Mouse (Mus musculus): ENCODE measurements around the gene Cd96. TPM values are rescaled to one million over a fixed set of nuclear protein-coding genes. Genes with fewer than 3 reads are reported as not detected.
A peak's percentile ranks its signal among the peaks of the same experiment; 100 is the strongest.

Cd96 gene
- total and polyA plus RNA-seq, 2 experiments from 2014 or later: 0.10 TPM; not detected in 1

GRCm38 (mm10) chr16:46020396-46020795, 99.7 kb downstream of the Cd96 start:
- Histone ChIP-seq H3K9me3 (ENCODE audit: low read length) (no peaks in the 10 kb centered on the region), H3K4me1 (ENCODE audit: insufficient read depth) (no peaks in the 10 kb centered on the region), H3K27ac (ENCODE audit: low read depth, low read length) (no peak overlapping the region), H3K9ac (no peak overlapping the region), H3K4me3 (ENCODE audit: low read depth, low read length) (no peak overlapping the region), H3K36me3 (ENCODE audit: insufficient read depth) (no peaks in the 10 kb centered on the region), H3K27me3 (ENCODE audit: insufficient read depth, low read length) (no peaks in the 10 kb centered on the region), H3K4me2 (ENCODE audit: low read depth) (no peak overlapping the region)
- TF ChIP-seq CTCF (IDR thresholded peaks at IDR 0.05; ENCODE audit: low read depth): no peak
- DNase-seq (no peak), ATAC-seq (no peak)
- WGBS: 89% methylated on average over 2 of the region's 2 CpGs

DNA sequence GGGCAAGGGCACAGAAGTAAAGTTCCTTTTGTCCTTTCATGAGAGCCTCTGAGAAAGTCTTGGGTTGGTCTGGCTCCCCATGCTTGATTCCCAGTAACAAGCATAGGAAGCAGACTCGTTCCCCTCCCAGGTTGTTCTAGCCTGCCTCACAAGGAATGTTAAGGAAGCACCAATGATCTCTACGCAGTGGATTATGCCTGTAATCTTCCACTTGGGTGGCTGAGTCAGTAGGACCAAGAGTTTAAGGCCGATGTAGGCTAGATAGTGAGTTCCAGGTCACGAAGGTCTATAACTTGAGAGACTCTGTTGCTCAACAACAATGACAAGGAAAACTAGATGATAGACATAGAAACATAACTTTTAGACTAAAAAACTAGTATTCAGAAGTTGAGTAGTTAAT, 100.3 kb downstream of the Cd96 start:
- H3K9me3 ChIP-seq (ENCODE audit: low read length): no peaks in the 10 kb centered on the region
- H3K27me3 ChIP-seq (ENCODE audit: insufficient read depth, low read length): no peaks in the 10 kb centered on the region
- TF ChIP-seq CTCF (IDR thresholded peaks at IDR 0.05; ENCODE audit: low read depth): no peak
- no peaks in the 10 kb centered on the region for H3K4me1 ChIP-seq (ENCODE audit: insufficient read depth)
- no peak overlapping the region for H3K27ac ChIP-seq (ENCODE audit: low read depth, low read length)
- DNase-seq (no peak), ATAC-seq (no peak)
- 86% methylated on average over 4 of the region's 4 CpGs for WGBS
- H3K4me3 ChIP-seq (ENCODE audit: low read depth, low read length): no peak overlapping the region
- H3K36me3 ChIP-seq (ENCODE audit: insufficient read depth): no peaks in the 10 kb centered on the region
- no peak overlapping the region for H3K4me2 ChIP-seq (ENCODE audit: low read depth)
- H3K9ac ChIP-seq: no peak overlapping the region

- H3K27ac ChIP-seq (ENCODE audit: low read depth, low read length): no peak overlapping the region
- no peak for TF ChIP-seq CTCF (IDR thresholded peaks at IDR 0.05; ENCODE audit: low read depth)
- WGBS: 64% methylated on average over 1 of the region's 1 CpGs
- no peak overlapping the region for H3K4me3 ChIP-seq (ENCODE audit: low read depth, low read length)
- ATAC-seq (no peak), DNase-seq (no peak)
- no peaks in the 10 kb centered on the region for H3K27me3 ChIP-seq (ENCODE audit: insufficient read depth, low read length)
- no peaks in the 10 kb centered on the region for H3K9me3 ChIP-seq (ENCODE audit: low read length)
- no peak overlapping the region for H3K9ac ChIP-seq
- H3K4me2 ChIP-seq (ENCODE audit: low read depth): no peak overlapping the region
- H3K36me3 ChIP-seq (ENCODE audit: insufficient read depth): no peaks in the 10 kb centered on the region
- no peaks in the 10 kb centered on the region for H3K4me1 ChIP-seq (ENCODE audit: insufficient read depth)
Measured at GRCm38 (mm10) chr16:46019359-46019758, 100.7 kb downstream of the Cd96 start.

DNA sequence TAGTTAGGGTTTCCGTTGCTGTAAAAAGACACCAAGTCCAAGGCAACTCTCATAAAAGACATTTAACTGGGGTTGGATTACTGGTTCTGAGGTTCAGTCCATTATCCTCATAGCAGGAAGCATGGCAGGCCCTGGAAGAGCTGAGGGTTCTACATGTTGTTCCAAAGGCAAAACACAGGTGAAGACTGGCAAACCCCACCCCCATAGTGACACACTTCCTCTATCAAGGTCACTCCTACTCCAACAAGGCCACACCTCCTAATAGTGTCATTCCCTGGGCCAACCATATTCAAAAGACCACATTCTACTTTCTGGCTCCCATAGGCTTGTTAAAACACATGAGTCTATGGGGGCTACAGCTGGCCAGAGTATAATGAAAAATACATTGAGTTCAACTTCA, 108.4 kb downstream of the Cd96 start:
- no peak for TF ChIP-seq CTCF (IDR thresholded peaks at IDR 0.05; ENCODE audit: low read depth)
- no peaks in the 10 kb centered on the region for H3K27me3 ChIP-seq (ENCODE audit: insufficient read depth, low read length)
- H3K9ac ChIP-seq: no peak overlapping the region
- H3K4me3 ChIP-seq (ENCODE audit: low read depth, low read length): no peak overlapping the region
- no peak overlapping the region for H3K4me2 ChIP-seq (ENCODE audit: low read depth)
- no peak overlapping the region for H3K27ac ChIP-seq (ENCODE audit: low read depth, low read length)
- 94% methylated on average over 1 of the region's 1 CpGs for WGBS
- no peaks in the 10 kb centered on the region for H3K36me3 ChIP-seq (ENCODE audit: insufficient read depth)
- DNase-seq (no peak), ATAC-seq (no peak)
- no peaks in the 10 kb centered on the region for H3K9me3 ChIP-seq (ENCODE audit: low read length)
- H3K4me1 ChIP-seq (ENCODE audit: insufficient read depth): peaks cover 9% of the 10 kb centered on the region; the same call in 1 of the 2 replicates

DNA sequence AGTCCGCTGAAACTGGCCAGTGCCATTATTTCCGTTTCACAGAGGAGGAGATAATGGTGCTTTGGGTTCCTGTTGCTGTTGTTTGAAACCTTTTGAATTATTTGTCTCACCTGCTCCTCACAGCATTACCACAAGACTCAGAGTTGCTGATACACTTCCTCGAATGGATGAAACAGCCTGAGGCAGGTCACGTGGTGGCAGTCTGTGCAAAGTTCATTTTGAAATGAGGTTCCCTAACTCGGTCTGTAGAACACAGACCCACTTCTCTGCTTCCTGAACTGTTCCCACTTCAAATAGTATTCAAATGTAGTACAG, 109.2 kb downstream of the Cd96 start:
- Histone ChIP-seq H3K4me2 (ENCODE audit: low read depth) (peak overlapping the region; percentile 78), H3K4me1 (ENCODE audit: insufficient read depth) (peaks cover 10% of the 10 kb centered on the region; the same call in 1 of the 2 replicates), H3K9ac (peak overlapping the region; percentile 68), H3K4me3 (ENCODE audit: low read depth, low read length) (peak overlapping the region; percentile 73), H3K27me3 (ENCODE audit: insufficient read depth, low read length) (no peaks in the 10 kb centered on the region), H3K36me3 (ENCODE audit: insufficient read depth) (no peaks in the 10 kb centered on the region), H3K27ac (ENCODE audit: low read depth, low read length) (peak overlapping the region; percentile 24; the same call in 1 of the 2 replicates), H3K9me3 (ENCODE audit: low read length) (no peaks in the 10 kb centered on the region)
- 5% methylated on average over 5 of the region's 5 CpGs for WGBS
- TF ChIP-seq CTCF (IDR thresholded peaks at IDR 0.05; ENCODE audit: low read depth): no peak
- ATAC-seq (peak; percentile 10; the same call in 1 of the 2 replicates), DNase-seq (no peak)

DNA sequence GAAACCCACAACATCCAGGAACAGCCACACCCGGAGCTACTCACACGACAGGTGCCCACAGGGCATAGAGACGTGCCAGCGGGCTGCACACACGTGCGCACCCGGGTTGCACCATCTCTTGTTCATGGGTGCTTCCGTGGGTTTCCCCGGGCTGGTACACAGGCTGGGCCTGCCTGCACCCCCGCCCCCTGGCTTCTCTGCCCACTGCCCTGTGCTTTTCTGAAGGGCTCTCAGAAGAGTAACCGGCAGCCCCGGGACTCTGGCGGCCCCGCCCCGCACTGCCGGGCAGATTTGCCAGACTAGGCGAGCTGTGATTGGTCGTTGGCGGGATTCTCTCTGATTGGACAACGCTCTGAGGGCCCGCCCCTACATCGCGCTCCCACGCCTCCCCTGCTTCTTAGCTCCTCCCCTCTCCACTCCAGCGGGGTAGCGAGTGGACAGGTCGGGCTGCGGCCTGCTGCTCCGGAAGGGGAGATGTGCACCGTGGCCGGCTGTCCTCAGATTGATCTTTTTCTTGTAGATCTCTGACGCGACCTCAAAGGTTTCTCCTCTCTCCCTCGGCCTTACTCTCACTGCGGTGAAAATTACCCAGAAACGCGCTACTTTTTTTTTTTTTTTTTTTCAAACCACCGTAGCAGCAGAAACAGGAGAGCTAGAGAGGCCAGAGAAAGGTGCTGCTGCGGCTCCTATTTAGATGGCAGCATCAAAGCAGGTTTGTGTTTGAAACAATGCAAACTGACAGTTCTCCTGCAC, 109.7 kb downstream of the Cd96 start, which contains the start of gene Plcxd2:
TSS of gene Plcxd2 (minus strand) at position 66 of the 753 bp plus-strand sequence.
- Histone ChIP-seq H3K9me3 (ENCODE audit: low read length) (no peaks in the 10 kb centered on the region), H3K27me3 (ENCODE audit: insufficient read depth, low read length) (no peaks in the 10 kb centered on the region), H3K9ac (peak within 1 kb of the TSS; percentile 68), H3K4me3 (ENCODE audit: low read depth, low read length) (peak within 1 kb of the TSS; percentile 73), H3K27ac (ENCODE audit: low read depth, low read length) (peak within 1 kb of the TSS; percentile 29; the same call in 1 of the 2 replicates), H3K4me2 (ENCODE audit: low read depth) (peak within 1 kb of the TSS; percentile 78), H3K4me1 (ENCODE audit: insufficient read depth) (peaks cover 10% of the 10 kb centered on the region; the same call in 1 of the 2 replicates), H3K36me3 (ENCODE audit: insufficient read depth) (no peaks in the 10 kb centered on the region)
- peak; percentile 99 for ATAC-seq
- TF ChIP-seq CTCF (IDR thresholded peaks at IDR 0.05; ENCODE audit: low read depth): no peak
- DNase-seq: peak; percentile 95
- 1% methylated on average over 38 of the region's 39 CpGs for WGBS

GRCm38 (mm10) chr16:46009717-46010116, 110.3 kb downstream of the Cd96 start:
- Histone ChIP-seq H3K4me3 (ENCODE audit: low read depth, low read length) (peak overlapping the region; percentile 73), H3K9ac (peak overlapping the region; percentile 68), H3K4me1 (ENCODE audit: insufficient read depth) (peaks cover 10% of the 10 kb centered on the region; the same call in 1 of the 2 replicates), H3K27me3 (ENCODE audit: insufficient read depth, low read length) (no peaks in the 10 kb centered on the region), H3K27ac (ENCODE audit: low read depth, low read length) (0 out of 2 replicates have a peak overlapping the region, but pooled peaks have one; percentile 29), H3K4me2 (ENCODE audit: low read depth) (peak overlapping the region; percentile 78), H3K9me3 (ENCODE audit: low read length) (no peaks in the 10 kb centered on the region), H3K36me3 (ENCODE audit: insufficient read depth) (no peaks in the 10 kb centered on the region)
- DNase-seq (no peak), ATAC-seq (peak; percentile 21)
- no peak for TF ChIP-seq CTCF (IDR thresholded peaks at IDR 0.05; ENCODE audit: low read depth)
- 0% methylated on average over 13 of the region's 13 CpGs for WGBS
